ENCODE assay signal across 8 mouse cellular contexts in the genomic region with DNA sequence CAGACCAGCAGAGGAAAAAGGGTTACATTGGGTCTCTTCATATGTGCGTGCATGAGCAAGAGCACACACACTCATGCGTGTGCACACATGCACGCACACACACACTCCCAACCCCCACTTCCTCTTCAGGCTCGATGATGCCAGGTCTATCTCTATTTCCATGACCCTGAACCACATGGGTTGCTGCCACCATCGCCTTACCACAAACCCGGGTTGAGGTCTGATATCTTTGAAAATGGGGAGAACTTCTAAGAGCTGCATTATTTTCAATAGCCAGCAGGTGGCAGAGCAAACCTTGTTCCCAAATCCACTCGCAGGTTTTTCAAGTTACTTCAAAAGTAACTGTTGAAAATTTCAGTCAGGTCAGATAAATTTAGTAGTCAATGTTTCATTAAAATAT.
DNase-seq lines count a peak whose midpoint lies in the region; ATAC-seq and TF ChIP-seq lines count a peak whose summit lies in the region.

No protein-coding gene starts in this region.

- no peaks in the 10 kb centered on the region for H3K9me3 ChIP-seq in G1E (replicated peaks)
- H3K9me3 ChIP-seq in lung, embryonic 14.5 days (ENCODE audit: low read depth, low read length), result no peaks in the 10 kb centered on the region

- no peaks in the 10 kb centered on the region for H3K36me3 ChIP-seq in G1E (replicated peaks)
- no peaks in the 10 kb centered on the region for H3K36me3 ChIP-seq in lung, embryonic 14.5 days (ENCODE audit: insufficient read depth)

- no peak overlapping the region for H3K27ac ChIP-seq in layer of hippocampus, adult 2 months
- no peak overlapping the region for H3K27ac ChIP-seq in lung, embryonic 14.5 days (ENCODE audit: low read depth)

- no peak overlapping the region for H3K9ac ChIP-seq in lung, embryonic 14.5 days

- peak; percentile 93 for TF ChIP-seq CTCF in layer of hippocampus, adult 2 months (conservative IDR thresholded peaks at IDR 0.05)
- 0 out of 2 replicates have a peak, but pooled peaks have one; percentile 59 for TF ChIP-seq CTCF in G1E (IDR thresholded peaks at IDR 0.05; ENCODE audit: low read depth, low read length)
- TF ChIP-seq CTCF in lung, embryonic 14.5 days (IDR thresholded peaks at IDR 0.05; ENCODE audit: low read depth), result peak; percentile 76

- peaks cover 3% of the 10 kb centered on the region; the same call in 1 of the 2 replicates for H3K27me3 ChIP-seq in G1E (ENCODE audit: insufficient read depth, low read length)
- peaks cover 25% of the 10 kb centered on the region for H3K27me3 ChIP-seq in lung, embryonic 14.5 days (ENCODE audit: insufficient read depth, low read length)

- peaks cover 19% of the 10 kb centered on the region for H3K4me1 ChIP-seq in G1E (ENCODE audit: insufficient read depth, low read depth, low read length)
- peaks cover 5% of the 10 kb centered on the region; the same call in 1 of the 2 replicates for H3K4me1 ChIP-seq in lung, embryonic 14.5 days (ENCODE audit: insufficient read depth)

- no peak for ATAC-seq in CD4-positive, CD25-positive, alpha-beta regulatory T cell, adult 4 months
- ATAC-seq in G1E (ENCODE audit: extremely low read depth, insufficient number of reproducible peaks, low FRiP score, poor library complexity, severe bottlenecking), result no peak
- no peak for ATAC-seq in lung, embryonic 14.5 days (ENCODE audit: insufficient read depth)

- no peak overlapping the region for H3K4me3 ChIP-seq in layer of hippocampus, adult 2 months
- no peak overlapping the region for H3K4me3 ChIP-seq in G1E (ENCODE audit: low read depth, low read length)
- H3K4me3 ChIP-seq in lung, embryonic 14.5 days (ENCODE audit: low read depth, low read length), result no peak overlapping the region

- peak; percentile 77 for DNase-seq in CD4-positive, CD25-positive, alpha-beta regulatory T cell, adult 2 months (ENCODE audit: low read depth, low spot score)
- peak in 1 of 2 experiments; percentile 26 for DNase-seq in layer of hippocampus, adult 2 months (ENCODE audit: low spot score in 2 of 2)
- DNase-seq in layer of hippocampus, postnatal 36 days, result no peak
- peak; percentile 46 for DNase-seq in G1E (ENCODE audit: low spot score)
- DNase-seq in embryo, embryonic 10.5 days (ENCODE audit: low spot score), result peak; percentile 85
- DNase-seq in lung, embryonic 14.5 days, result peak; percentile 86
- peak; percentile 42 for DNase-seq in thymus, postnatal 25 days

- no peak overlapping the region for H3K4me2 ChIP-seq in lung, embryonic 14.5 days

- 28% methylated on average over 7 of the region's 7 CpGs for WGBS in lung, embryonic 14.5 days

Comparison
In these comparisons a context has a peak if more than half of its experiments do, and no peak if none do; other contexts are left out.
1. DNase-seq: peak in CD4-positive, CD25-positive, alpha-beta regulatory T cell, adult 2 months (single experiment), G1E (single experiment), embryo, embryonic 10.5 days (single experiment), lung, embryonic 14.5 days (single experiment) and thymus, postnatal 25 days (single experiment); none in layer of hippocampus, postnatal 36 days (0 of 2).
2. Peak in every context shown above with its lines, with median percentiles within 50 percentile points of each other: CTCF ChIP-seq.